Mouse (Mus musculus): ENCODE data around the gene Mrpl20.

DNA sequence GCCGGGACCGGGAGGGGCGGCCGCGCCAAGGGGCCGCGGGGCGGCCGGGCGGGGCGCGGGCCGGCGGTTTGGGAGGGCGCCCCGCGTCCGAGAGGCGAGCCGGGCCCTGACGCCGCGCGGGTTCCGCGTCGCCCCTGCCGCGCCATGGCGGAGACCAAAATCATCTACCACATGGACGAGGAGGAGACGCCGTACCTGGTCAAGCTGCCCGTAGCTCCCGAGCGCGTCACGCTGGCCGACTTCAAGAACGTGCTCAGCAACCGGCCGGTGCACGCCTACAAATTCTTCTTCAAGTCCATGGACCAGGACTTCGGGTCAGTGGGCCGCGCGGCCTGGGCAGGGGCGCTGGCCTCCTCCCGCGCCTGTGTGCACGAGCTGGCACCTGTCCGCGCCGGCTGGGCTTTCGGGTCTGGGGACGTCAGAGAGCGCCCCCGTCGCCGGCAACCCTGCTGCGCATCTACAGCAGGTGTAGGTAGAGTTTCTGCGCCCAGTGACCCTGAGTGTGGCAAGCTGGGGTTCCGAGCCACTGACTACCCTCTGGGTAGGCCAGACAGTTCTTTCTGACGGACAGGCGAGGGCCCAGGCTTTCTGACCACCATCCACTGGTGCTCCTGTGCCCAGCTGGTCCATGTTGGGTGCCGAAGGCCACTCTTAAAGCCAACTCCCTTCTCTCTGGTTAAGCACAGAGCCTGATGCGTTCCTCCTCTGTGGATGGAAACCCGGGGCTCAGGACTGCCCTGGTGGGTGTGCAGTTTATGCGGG is 45.1 kb downstream of the Mrpl20 start:
- TF ChIP-seq CTCF (conservative IDR thresholded peaks at IDR 0.05; ENCODE audit: low read length) (no peak), POU5F1 (IDR thresholded peaks at IDR 0.05; ENCODE audit: borderline replicate concordance, low read length) (no peak)

Data from E14TG2a.4 (cell line).